Mouse (Mus musculus) limb, embryonic 14.5 days (tissue): ENCODE data around the gene Jmjd4. TPM values are rescaled to one million over a fixed set of nuclear protein-coding genes. Genes with fewer than 3 reads are reported as not detected.

Experiments used
- ATAC-seq: fragments of 200-750 bp; cut with Nextera tagmentation; 2 replicates; pipeline ENCODE4 v1.8.0; 2017; ENCODE audit warnings: low read depth, moderate number of reproducible peaks, moderate TSS enrichment; ENCODE audit not compliant: low FRiP score
- DNase-seq: peaks from one replicate; pipeline ENCODE4 v3.0.0-alpha.2; 2015; ENCODE audit warnings: low spot score
- H3K27ac ChIP-seq: fragments of 300-500 bp; sonication (generic); replicated peaks from 2 replicates; pipeline ENCODE4 v1.5.1; 2014; ENCODE audit warnings: low read depth, mild to moderate bottlenecking, low read length, moderate library complexity, mixed read lengths
- H3K27me3 ChIP-seq: fragments of 300-500 bp; sonication (generic); 2 replicates; pipeline ENCODE4 v1.6.1; 2014; ENCODE audit warnings: low read length, mixed read lengths; ENCODE audit not compliant: control insufficient read depth, insufficient read depth
- H3K36me3 ChIP-seq: fragments of 300-500 bp; sonication (generic); 2 replicates; pipeline ENCODE4 v1.6.1; 2014; ENCODE audit warnings: mild to moderate bottlenecking, low read length, moderate library complexity, mixed read lengths; ENCODE audit not compliant: control insufficient read depth, insufficient read depth
- H3K4me1 ChIP-seq: fragments of 300-500 bp; sonication (generic); 2 replicates; pipeline ENCODE4 v1.6.1; 2014; ENCODE audit warnings: antibody characterized with exemption, low read length, mixed read lengths; ENCODE audit not compliant: control insufficient read depth, insufficient read depth
- H3K4me2 ChIP-seq: fragments of 300-500 bp; sonication (generic); replicated peaks from 2 replicates; pipeline ENCODE4 v1.6.1; 2014; ENCODE audit warnings: low read depth, mild to moderate bottlenecking, low read length, moderate library complexity; ENCODE audit not compliant: severe bottlenecking
- H3K4me3 ChIP-seq: fragments of 300-500 bp; sonication (generic); replicated peaks from 2 replicates; pipeline ENCODE4 v1.5.1; 2014; ENCODE audit warnings: low read length
- H3K9ac ChIP-seq: fragments of 300-500 bp; sonication (generic); 2 replicates; pipeline ENCODE4 v1.6.1; 2014; ENCODE audit warnings: mild to moderate bottlenecking, low read depth, low read length, moderate library complexity; ENCODE audit not compliant: severe bottlenecking
- H3K9me3 ChIP-seq: fragments of 300-500 bp; sonication (generic); 2 replicates; pipeline ENCODE4 v1.6.1; 2016; ENCODE audit warnings: low read length; ENCODE audit not compliant: control insufficient read depth
- POLR2A ChIP-seq: fragments of 200-500 bp; IDR thresholded peaks from 2 replicates; pipeline ENCODE4 v1.8.0; 2012; ENCODE audit warnings: inconsistent platforms, mild to moderate bottlenecking, moderate library complexity, borderline replicate concordance; ENCODE audit not compliant: insufficient read depth, insufficient read length; ENCODE audit errors: extremely low read depth
- WGBS: fragments of 180-500 bp; shearing (Covaris S2); extraction: QIAGEN DNeasy Blood & Tissue Kit; methylation state at CpG from one replicate; pipeline ENCODE4 v1.1.7; 2014; 5-methylcytosine and 5-hydroxymethylcytosine counted together
- polyA plus RNA-seq, 2 experiments: library from polyadenylated mRNA; depleted of rRNA in 1 of 2; stranded (reverse) in 1 of 2; unstranded in 1 of 2; fragments of >200 nt; fragmentation: Nextera tagmentation in 1 of 2; extraction: Ambion mirVana in 1 of 2; gene quantifications; 2 replicates each; pipeline versions ENCODE4 v1.2.1 to v1.2.3; 2012 to 2014

Gene Jmjd4
- polyA plus RNA-seq, 2 experiments, result 11.5 to 11.7 TPM

DNA sequence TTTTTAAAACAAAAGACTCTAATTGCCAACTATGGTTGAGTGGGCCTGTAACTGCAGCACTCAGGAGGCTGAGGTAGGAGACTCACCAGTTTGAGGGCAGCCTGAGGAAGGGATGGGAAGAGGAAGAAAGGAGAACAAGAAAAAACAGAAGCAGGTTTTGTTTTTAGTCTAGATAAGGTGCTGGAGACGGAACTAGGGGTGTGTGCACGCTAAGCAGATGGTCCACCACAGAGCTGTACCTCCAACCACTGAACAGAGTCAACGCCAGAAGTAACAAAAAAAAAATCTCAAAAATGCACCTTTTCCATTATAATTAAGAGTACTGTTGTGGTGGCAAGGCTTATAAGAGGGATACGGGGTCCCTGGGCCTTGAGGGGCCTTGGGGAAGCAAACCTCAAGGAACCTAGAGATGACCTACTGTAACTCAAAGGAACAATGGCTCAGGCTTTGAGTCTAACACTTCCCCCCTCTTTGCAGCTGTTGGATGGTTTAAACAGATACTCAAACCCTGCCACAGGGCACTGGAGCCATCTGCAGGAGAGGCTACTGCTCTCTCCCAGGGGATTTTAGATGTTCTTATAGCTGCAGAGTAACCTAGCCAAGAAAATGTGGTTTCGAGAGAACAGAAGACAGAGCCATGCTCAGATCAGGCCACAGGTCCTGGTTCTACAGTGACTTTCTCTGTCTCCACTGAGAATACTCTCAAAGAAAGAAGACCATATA is 52.3 kb downstream of the Jmjd4 start:
- DNase-seq, result no peak
- H3K4me2 ChIP-seq, result no peak overlapping the region
- TF ChIP-seq POLR2A, result no peak
- H3K27me3 ChIP-seq, result no peaks in the 10 kb centered on the region
- ATAC-seq, result no peak
- 90% methylated on average over 5 of the region's 5 CpGs for WGBS
- no peaks in the 10 kb centered on the region for H3K9me3 ChIP-seq
- H3K4me3 ChIP-seq, result no peak overlapping the region
- peaks cover 6% of the 10 kb centered on the region; the same call in 1 of the 2 replicates for H3K4me1 ChIP-seq
- no peak overlapping the region for H3K9ac ChIP-seq
- H3K27ac ChIP-seq, result no peak overlapping the region
- peaks cover 74% of the 10 kb centered on the region for H3K36me3 ChIP-seq

DNA sequence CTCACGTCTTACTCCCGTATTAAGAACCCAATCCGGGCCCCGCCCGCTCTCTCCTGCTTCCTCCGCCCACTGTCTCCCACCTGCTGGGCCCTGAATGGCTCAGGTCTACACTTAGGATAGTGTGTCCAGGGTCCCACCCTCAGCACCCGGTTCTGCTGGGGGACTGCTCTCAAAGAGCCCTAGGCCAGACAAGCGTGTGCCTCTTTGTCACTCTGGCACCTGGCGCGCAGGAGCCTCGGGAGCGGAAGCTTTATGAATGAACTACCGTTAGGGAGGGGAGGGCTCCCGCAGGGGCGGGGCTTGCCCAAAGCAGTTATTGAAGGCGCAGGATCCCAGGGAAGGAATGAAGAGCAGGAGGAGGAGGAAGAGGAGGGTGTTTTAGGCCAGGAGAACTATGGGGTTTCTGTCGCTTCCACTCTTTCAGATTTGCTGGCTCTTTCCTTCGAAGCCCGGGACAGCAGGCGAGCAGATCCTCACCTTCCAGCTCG is 55.5 kb downstream of the Jmjd4 start:
- TF ChIP-seq POLR2A, result no peak
- H3K4me2 ChIP-seq, result peak overlapping the region; percentile 82
- no peaks in the 10 kb centered on the region for H3K9me3 ChIP-seq
- no peaks in the 10 kb centered on the region for H3K27me3 ChIP-seq
- peak overlapping the region; percentile 97 for H3K9ac ChIP-seq
- H3K36me3 ChIP-seq, result peaks cover 42% of the 10 kb centered on the region
- 1% methylated on average over 21 of the region's 21 CpGs for WGBS
- H3K4me1 ChIP-seq, result peaks cover 11% of the 10 kb centered on the region; the same call in 1 of the 2 replicates
- peak; percentile 20 for ATAC-seq
- peak overlapping the region; percentile 93 for H3K4me3 ChIP-seq
- H3K27ac ChIP-seq, result peak overlapping the region; percentile 94
- DNase-seq, result peak; percentile 71

DNA sequence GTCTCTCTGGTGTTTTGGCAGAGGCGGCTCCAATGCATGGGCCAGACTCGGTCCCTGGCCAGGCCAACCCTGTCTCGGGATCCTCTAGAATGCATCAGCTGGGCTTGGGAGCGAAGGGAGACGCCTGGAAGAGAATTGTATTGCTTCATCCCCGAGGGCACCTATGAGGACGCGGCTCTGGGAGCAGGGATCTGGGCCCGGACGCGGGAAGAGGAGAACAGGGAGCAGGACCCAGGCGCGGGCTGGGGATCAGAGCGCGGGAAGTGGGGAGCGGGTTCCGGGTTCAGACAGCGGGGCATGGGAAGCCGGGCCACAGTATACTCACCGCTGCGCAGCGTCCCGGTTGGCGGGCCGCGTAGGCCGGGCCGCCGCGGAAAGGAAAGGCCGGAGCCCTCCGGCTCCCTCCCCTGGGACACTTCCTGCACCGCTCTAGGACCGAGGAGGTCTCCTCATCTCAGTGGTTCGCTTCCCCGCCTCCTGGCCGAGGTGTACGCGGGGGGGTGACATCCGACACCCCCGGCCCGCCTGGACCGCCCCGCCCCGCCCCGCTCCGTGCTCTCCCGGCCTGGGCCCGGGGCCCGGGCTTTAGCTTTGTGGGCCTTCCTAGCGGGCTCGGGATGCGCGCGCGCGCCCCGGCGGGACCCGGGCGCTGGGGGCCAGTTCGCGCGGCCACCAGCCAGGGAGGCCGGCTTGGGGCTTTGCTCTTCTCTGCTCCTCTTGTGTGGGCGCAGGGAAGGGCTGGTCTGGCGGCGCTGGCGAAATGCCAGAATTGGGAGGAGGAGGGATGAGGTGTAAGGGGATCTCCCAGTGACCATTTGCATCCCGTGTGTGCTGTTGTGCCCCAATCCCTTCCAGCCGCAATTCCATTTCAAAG is 56.2 kb downstream of the Jmjd4 start:
- Histone ChIP-seq H3K4me3 (peak overlapping the region; percentile 93), H3K9ac (peak overlapping the region; percentile 97), H3K4me1 (peaks cover 11% of the 10 kb centered on the region; the same call in 1 of the 2 replicates), H3K36me3 (peaks cover 39% of the 10 kb centered on the region), H3K4me2 (peak overlapping the region; percentile 82), H3K9me3 (no peaks in the 10 kb centered on the region), H3K27me3 (no peaks in the 10 kb centered on the region), H3K27ac (peak overlapping the region; percentile 94)
- WGBS, result 0% methylated on average over 31 of the region's 71 CpGs
- peak; percentile 93 for DNase-seq
- 0 out of 2 replicates have a peak, but pooled peaks have one; percentile 17 for TF ChIP-seq POLR2A
- ATAC-seq, result peak; percentile 97

DNA sequence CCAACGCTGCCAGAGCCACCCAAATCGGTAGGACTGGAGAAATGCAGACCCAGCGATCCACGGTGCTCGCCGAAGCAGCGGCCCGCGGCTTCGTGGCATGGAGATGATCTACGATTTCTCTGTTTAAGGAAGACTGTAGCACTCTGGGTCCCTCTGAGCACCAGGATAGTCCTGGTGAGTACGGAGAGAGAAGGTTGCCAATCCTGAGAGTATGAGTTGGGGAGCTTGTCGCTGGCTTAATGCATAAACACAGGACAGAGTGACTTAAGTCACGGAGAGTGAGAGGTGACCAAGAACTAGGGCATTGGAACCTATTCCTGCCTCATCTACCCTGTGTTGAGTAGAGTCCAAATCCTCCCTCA is 56.8 kb downstream of the Jmjd4 start:
- Histone ChIP-seq H3K9ac (peak overlapping the region; percentile 97), H3K4me1 (peaks cover 11% of the 10 kb centered on the region; the same call in 1 of the 2 replicates), H3K4me3 (peak overlapping the region; percentile 93), H3K9me3 (no peaks in the 10 kb centered on the region), H3K27ac (peak overlapping the region; percentile 94), H3K4me2 (peak overlapping the region; percentile 82), H3K27me3 (no peaks in the 10 kb centered on the region), H3K36me3 (peaks cover 37% of the 10 kb centered on the region)
- ATAC-seq, result peak; percentile 7; the same call in 1 of the 2 replicates
- under 1% methylated on average over 14 of the region's 14 CpGs for WGBS
- no peak for DNase-seq
- no peak for TF ChIP-seq POLR2A

Other genes starting within 250 kb of the Jmjd4 start
- gene Mrpl55, start 247.6 kb upstream of the Jmjd4 start, polyA plus RNA-seq (2012; rRNA removed), result 38.8 and 51.1 TPM in 2 replicates
- 81.0 and 85.2 TPM in 2 replicates for gene Mrpl55, start 247.6 kb upstream of the Jmjd4 start, polyA plus RNA-seq (2014; fragmentation: Nextera tagmentation; extraction: Ambion mirVana)
- 32.4 and 37.5 TPM in 2 replicates for gene 2310033P09Rik, start 241.7 kb upstream of the Jmjd4 start, polyA plus RNA-seq (2012; rRNA removed)
- 28.9 and 30.0 TPM in 2 replicates for gene 2310033P09Rik, start 241.7 kb upstream of the Jmjd4 start, polyA plus RNA-seq (2014; fragmentation: Nextera tagmentation; extraction: Ambion mirVana)
- gene Arf1, start 221.8 kb upstream of the Jmjd4 start, polyA plus RNA-seq (2012; rRNA removed), result 690 and 777 TPM in 2 replicates
- 698 and 725 TPM in 2 replicates for gene Arf1, start 221.8 kb upstream of the Jmjd4 start, polyA plus RNA-seq (2014; fragmentation: Nextera tagmentation; extraction: Ambion mirVana)
- gene Wnt3a, start 159.3 kb upstream of the Jmjd4 start, polyA plus RNA-seq (2012; rRNA removed), result 1.2 TPM in 2 replicates
- 1.3 and 1.7 TPM in 2 replicates for gene Wnt3a, start 159.3 kb upstream of the Jmjd4 start, polyA plus RNA-seq (2014; fragmentation: Nextera tagmentation; extraction: Ambion mirVana)
- gene Wnt9a, start 143.1 kb upstream of the Jmjd4 start, polyA plus RNA-seq (2012; rRNA removed), result 11.8 and 15.0 TPM in 2 replicates
- 6.2 and 6.8 TPM in 2 replicates for gene Wnt9a, start 143.1 kb upstream of the Jmjd4 start, polyA plus RNA-seq (2014; fragmentation: Nextera tagmentation; extraction: Ambion mirVana)
- 0.13 and 0.33 TPM in 2 replicates for gene Prss38, start 74.4 kb upstream of the Jmjd4 start, polyA plus RNA-seq (2012; rRNA removed)
- not detected in 2 replicates for gene Prss38, start 74.4 kb upstream of the Jmjd4 start, polyA plus RNA-seq (2014; fragmentation: Nextera tagmentation; extraction: Ambion mirVana)
- 88.9 and 94.2 TPM in 2 replicates for gene Snap47, start 1.1 kb downstream of the Jmjd4 start, polyA plus RNA-seq (2012; rRNA removed)
- 127 and 139 TPM in 2 replicates for gene Snap47, start 1.1 kb downstream of the Jmjd4 start, polyA plus RNA-seq (2014; fragmentation: Nextera tagmentation; extraction: Ambion mirVana)
- gene Zfp867, start 22.4 kb downstream of the Jmjd4 start, polyA plus RNA-seq (2012; rRNA removed), result 4.0 and 4.8 TPM in 2 replicates
- 10.7 and 11.7 TPM in 2 replicates for gene Zfp867, start 22.4 kb downstream of the Jmjd4 start, polyA plus RNA-seq (2014; fragmentation: Nextera tagmentation; extraction: Ambion mirVana)
- 18.1 and 19.6 TPM in 2 replicates for gene Zkscan17, start 76.7 kb downstream of the Jmjd4 start, polyA plus RNA-seq (2012; rRNA removed)
- gene Zkscan17, start 76.7 kb downstream of the Jmjd4 start, polyA plus RNA-seq (2014; fragmentation: Nextera tagmentation; extraction: Ambion mirVana), result 19.5 and 21.5 TPM in 2 replicates
- gene Nlrp3, start 91.5 kb downstream of the Jmjd4 start, polyA plus RNA-seq (2012; rRNA removed), result 0.57 and 0.58 TPM in 2 replicates
- gene Nlrp3, start 91.5 kb downstream of the Jmjd4 start, polyA plus RNA-seq (2014; fragmentation: Nextera tagmentation; extraction: Ambion mirVana), result 0.48 and 0.65 TPM in 2 replicates
- gene Olfr222, start 126.2 kb downstream of the Jmjd4 start, polyA plus RNA-seq (2012; rRNA removed), result not detected in 2 replicates
- not detected in 2 replicates for gene Olfr222, start 126.2 kb downstream of the Jmjd4 start, polyA plus RNA-seq (2014; fragmentation: Nextera tagmentation; extraction: Ambion mirVana)
- not detected in 2 replicates for gene Olfr223, start 143.2 kb downstream of the Jmjd4 start, polyA plus RNA-seq (2012; rRNA removed)
- gene Olfr223, start 143.2 kb downstream of the Jmjd4 start, polyA plus RNA-seq (2014; fragmentation: Nextera tagmentation; extraction: Ambion mirVana), result not detected in 2 replicates
- gene Mprip, start 211.3 kb downstream of the Jmjd4 start, polyA plus RNA-seq (2012; rRNA removed), result 122 and 128 TPM in 2 replicates
- gene Mprip, start 211.3 kb downstream of the Jmjd4 start, polyA plus RNA-seq (2014; fragmentation: Nextera tagmentation; extraction: Ambion mirVana), result 87.1 and 99.6 TPM in 2 replicates